Mouse (Mus musculus) neural tube, embryonic 12.5 days (tissue): ENCODE data around the gene Spc24. TPM values are rescaled to one million over a fixed set of nuclear protein-coding genes. Genes with fewer than 3 reads are reported as not detected.

Source experiments
- ATAC-seq: fragments of 200-750 bp; cut with Nextera tagmentation; 2 replicates; pipeline ENCODE4 v1.8.0; 2017; ENCODE audit warnings: low read depth, mild to moderate bottlenecking, moderate TSS enrichment, moderate library complexity; ENCODE audit not compliant: low FRiP score
- H3K27ac ChIP-seq: fragments of 300-500 bp; sonication (generic); 2 replicates; pipeline ENCODE4 v1.5.1; 2016
- H3K27me3 ChIP-seq: fragments of 300-500 bp; sonication (generic); replicated peaks from 2 replicates; pipeline ENCODE4 v1.6.1; 2016; ENCODE audit warnings: mild to moderate bottlenecking
- H3K36me3 ChIP-seq: fragments of 300-500 bp; sonication (generic); 2 replicates; pipeline ENCODE4 v1.6.1; 2016; ENCODE audit warnings: mild to moderate bottlenecking
- H3K4me1 ChIP-seq: fragments of 300-500 bp; sonication (generic); 2 replicates; pipeline ENCODE4 v1.6.1; 2016
- H3K4me2 ChIP-seq: fragments of 300-500 bp; sonication (generic); replicated peaks from 2 replicates; pipeline ENCODE4 v1.6.1; 2016; ENCODE audit warnings: mild to moderate bottlenecking
- H3K4me3 ChIP-seq: fragments of 300-500 bp; sonication (generic); 2 replicates; pipeline ENCODE4 v1.5.1; 2016
- H3K9ac ChIP-seq: fragments of 300-500 bp; sonication (generic); 2 replicates; pipeline ENCODE4 v1.6.1; 2016; ENCODE audit warnings: mild to moderate bottlenecking
- H3K9me3 ChIP-seq: fragments of 300-500 bp; sonication (generic); 2 replicates; pipeline ENCODE4 v1.6.1; 2016; ENCODE audit warnings: mild to moderate bottlenecking
- WGBS: fragments of 180-500 bp; shearing (Covaris S2); methylation state at CpG from one replicate; pipeline ENCODE4 v1.1.7; 2016; 5-methylcytosine and 5-hydroxymethylcytosine counted together
- microRNA-seq: library from miRNA; unstranded; fragments of <30 nt; microRNA quantifications from one replicate; pipeline ENCODE4, GENCODE M21; 2017
- polyA plus RNA-seq: library from polyadenylated mRNA; unstranded; fragments of >200 nt; fragmentation: Nextera tagmentation; extraction: Ambion mirVana; gene quantifications from 2 replicates; pipeline ENCODE4 v1.2.1, GENCODE M21; 2016

The Spc24 gene
- polyA plus RNA-seq, 1 experiment from 2014 or later: 59.9 TPM

GRCm38 (mm10) chr9:21724147-21724536 is 36.0 kb downstream of the Spc24 start:
- Histone ChIP-seq H3K4me2 (peak overlapping the region; percentile 78), H3K9ac (peak overlapping the region; percentile 64), H3K9me3 (no peaks in the 10 kb centered on the region), H3K27ac (0 out of 2 replicates have a peak overlapping the region, but pooled peaks have one; percentile 79), H3K36me3 (peaks cover 3% of the 10 kb centered on the region; the same call in 1 of the 2 replicates), H3K4me3 (peak overlapping the region; percentile 71), H3K27me3 (no peaks in the 10 kb centered on the region), H3K4me1 (peaks cover 21% of the 10 kb centered on the region)
- under 1% methylated on average over 18 of the region's 18 CpGs for whole genome bisulfite sequencing
- ATAC-seq: peak; percentile 96

GRCm38 (mm10) chr9:21723377-21724146 is 36.5 kb downstream of the Spc24 start, which contains the start of gene Ldlr:
TSS of gene Ldlr (plus strand) at chr9:21723483.
- WGBS: under 1% methylated on average over 47 of the region's 47 CpGs

GRCm38 (mm10) chr9:21721036-21721435 is 39.1 kb downstream of the Spc24 start:
- WGBS: 83% methylated on average over 2 of the region's 2 CpGs
- Histone ChIP-seq H3K36me3 (no peaks in the 10 kb centered on the region), H3K27me3 (no peaks in the 10 kb centered on the region)

More at GRCm38 (mm10) chr9:21723377-21724146, 36.5 kb downstream of the Spc24 start, which contains the start of gene Ldlr:
- H3K4me2 ChIP-seq: peak within 1 kb of the TSS; percentile 78
- peak; percentile 89 for ATAC-seq
- H3K27me3 ChIP-seq: no peaks in the 10 kb centered on the region
- H3K4me1 ChIP-seq: peaks cover 21% of the 10 kb centered on the region
- H3K36me3 ChIP-seq: peaks cover 3% of the 10 kb centered on the region; the same call in 1 of the 2 replicates
- peak within 1 kb of the TSS; percentile 71 for H3K4me3 ChIP-seq
- H3K27ac ChIP-seq: peak within 1 kb of the TSS; percentile 79
- peak within 1 kb of the TSS; percentile 64 for H3K9ac ChIP-seq
- no peaks in the 10 kb centered on the region for H3K9me3 ChIP-seq

DNA sequence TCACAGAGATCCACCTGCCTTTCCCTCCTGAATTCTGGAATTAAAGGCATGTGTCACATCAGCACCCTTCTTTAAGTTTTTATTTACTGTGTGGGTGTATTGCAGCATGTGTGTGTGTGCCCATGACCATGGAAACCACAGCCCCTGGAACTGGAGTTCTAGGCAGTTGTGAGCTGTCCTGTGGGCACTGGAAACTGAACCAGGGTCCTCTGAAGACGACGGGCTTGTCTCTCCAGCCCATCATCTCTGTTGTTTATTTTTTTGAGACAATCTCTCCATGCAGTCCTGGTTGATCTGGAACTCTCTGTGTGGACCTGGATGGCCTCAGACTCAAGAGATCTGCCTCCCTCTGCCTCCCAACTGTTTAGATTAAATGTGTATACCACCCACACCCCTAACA is 43.1 kb downstream of the Spc24 start:
- no peak; the same call in 1 of the 2 replicates for ATAC-seq
- 0 out of 2 replicates have a peak, but pooled peaks cover 10% of the 10 kb centered on the region for H3K36me3 ChIP-seq
- 85% methylated on average over 2 of the region's 2 CpGs for WGBS

More at GRCm38 (mm10) chr9:21721036-21721435, 39.1 kb downstream of the Spc24 start:
- no peak overlapping the region for H3K9ac ChIP-seq
- ATAC-seq: no peak
- H3K4me3 ChIP-seq: no peak overlapping the region
- H3K4me2 ChIP-seq: no peak overlapping the region
- peaks cover 13% of the 10 kb centered on the region for H3K4me1 ChIP-seq
- no peaks in the 10 kb centered on the region for H3K9me3 ChIP-seq
- H3K27ac ChIP-seq: no peak overlapping the region

GRCm38 (mm10) chr9:21715298-21715697 is 44.8 kb downstream of the Spc24 start:
- Histone ChIP-seq H3K27me3 (no peaks in the 10 kb centered on the region), H3K9me3 (no peaks in the 10 kb centered on the region), H3K9ac (no peak overlapping the region), H3K4me2 (no peak overlapping the region), H3K4me3 (no peak overlapping the region), H3K27ac (no peak overlapping the region), H3K4me1 (no peaks in the 10 kb centered on the region), H3K36me3 (0 out of 2 replicates have a peak, but pooled peaks cover 10% of the 10 kb centered on the region)
- 67% methylated on average over 4 of the region's 4 CpGs for WGBS
- no peak for ATAC-seq

More for the DNA sequence above, 43.1 kb downstream of the Spc24 start:
- Histone ChIP-seq H3K27me3 (no peaks in the 10 kb centered on the region), H3K9me3 (no peaks in the 10 kb centered on the region), H3K9ac (no peak overlapping the region), H3K4me1 (no peaks in the 10 kb centered on the region; the same call in 1 of the 2 replicates), H3K4me2 (no peak overlapping the region), H3K4me3 (no peak overlapping the region), H3K27ac (no peak overlapping the region)

DNA sequence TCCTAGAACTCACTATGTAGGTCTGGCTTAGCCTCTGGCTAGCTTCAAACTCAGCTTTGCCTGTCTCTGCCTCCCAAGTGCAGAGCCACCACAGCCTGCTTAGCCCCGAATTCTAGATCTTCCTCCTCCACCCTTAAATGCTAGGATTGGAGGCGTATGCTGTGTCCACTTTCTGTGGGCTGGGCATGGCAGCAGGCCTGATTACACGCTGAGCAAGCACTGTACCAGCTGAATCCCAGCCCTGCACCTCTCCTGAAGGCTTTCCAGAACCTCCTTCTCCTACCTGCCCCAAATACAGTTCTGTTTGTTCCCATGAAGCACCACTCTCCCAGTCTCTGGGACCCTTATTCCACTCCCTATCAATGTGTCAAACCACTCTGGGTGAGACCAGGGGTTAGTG is 50.8 kb downstream of the Spc24 start:
- H3K4me1 ChIP-seq: no peaks in the 10 kb centered on the region
- no peak overlapping the region for H3K4me3 ChIP-seq
- H3K36me3 ChIP-seq: peaks cover 56% of the 10 kb centered on the region
- H3K27ac ChIP-seq: no peak overlapping the region
- H3K4me2 ChIP-seq: no peak overlapping the region
- H3K27me3 ChIP-seq: no peaks in the 10 kb centered on the region
- no peaks in the 10 kb centered on the region for H3K9me3 ChIP-seq
- ATAC-seq: no peak
- 94% methylated on average over 3 of the region's 3 CpGs for WGBS
- H3K9ac ChIP-seq: no peak overlapping the region

- H3K27me3 ChIP-seq: no peaks in the 10 kb centered on the region
- H3K27ac ChIP-seq: no peak overlapping the region
- no peak for ATAC-seq
- H3K4me2 ChIP-seq: no peak overlapping the region
- peaks cover 72% of the 10 kb centered on the region for H3K36me3 ChIP-seq
- 88% methylated on average over 8 of the region's 8 CpGs for WGBS
- no peaks in the 10 kb centered on the region for H3K9me3 ChIP-seq
- H3K4me3 ChIP-seq: no peak overlapping the region
- H3K9ac ChIP-seq: no peak overlapping the region
- H3K4me1 ChIP-seq: no peaks in the 10 kb centered on the region
Observed at GRCm38 (mm10) chr9:21706586-21707265, 53.4 kb downstream of the Spc24 start.

DNA sequence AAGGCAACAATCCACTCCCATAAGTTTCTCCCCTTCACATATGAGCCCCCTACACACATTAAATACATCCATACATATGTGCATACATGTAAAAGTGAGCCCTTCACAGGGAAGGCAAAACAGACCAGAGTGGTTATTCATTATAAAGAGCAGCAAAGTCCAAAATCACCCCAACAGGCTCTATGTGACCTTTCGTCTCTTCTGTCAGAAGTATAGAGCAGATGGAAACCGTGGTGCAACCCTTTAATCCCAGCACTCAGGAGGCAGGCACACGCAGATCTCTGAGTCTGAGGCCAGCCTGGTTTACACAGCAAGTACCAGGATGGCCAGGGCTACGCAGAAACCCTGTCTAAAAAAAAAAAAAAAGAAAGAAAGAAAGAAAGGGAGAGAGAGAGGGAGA is 54.0 kb downstream of the Spc24 start:
- no peak for ATAC-seq
- Histone ChIP-seq H3K4me3 (no peak overlapping the region), H3K27ac (no peak overlapping the region), H3K36me3 (peaks cover 78% of the 10 kb centered on the region), H3K27me3 (no peaks in the 10 kb centered on the region), H3K4me2 (no peak overlapping the region), H3K9ac (no peak overlapping the region), H3K4me1 (no peaks in the 10 kb centered on the region), H3K9me3 (no peaks in the 10 kb centered on the region)
- 90% methylated on average over 4 of the region's 4 CpGs for WGBS

Small RNA genes within 50 kb of the gene (microRNA-seq; reads per million reads assigned to microRNA genes)
- 2.8 reads per million, percentile 7 among the genes with 10 or more reads in this experiment for gene Mir7083

Other genes with a start within 250 kb of the Spc24 start
- 4.5 and 4.7 TPM in 2 replicates for gene AB124611, start 234.1 kb downstream of the Spc24 start, polyA plus RNA-seq
- gene Carm1, start 213.4 kb downstream of the Spc24 start, polyA plus RNA-seq: 64.4 and 77.4 TPM in 2 replicates
- 58.2 and 62.4 TPM in 2 replicates for gene Timm29, start 167.6 kb downstream of the Spc24 start, polyA plus RNA-seq
- gene Yipf2, start 167.5 kb downstream of the Spc24 start, polyA plus RNA-seq: 22.0 and 22.1 TPM in 2 replicates
- 178 and 186 TPM in 2 replicates for gene Smarca4, start 144.1 kb downstream of the Spc24 start, polyA plus RNA-seq
- gene Ldlr, start 36.8 kb downstream of the Spc24 start, polyA plus RNA-seq: 30.4 and 33.2 TPM in 2 replicates
- 7.2 and 8.5 TPM in 2 replicates for gene Kank2, start 38.4 kb upstream of the Spc24 start, polyA plus RNA-seq
- 0.53 TPM in 1 of 2 replicates, not detected in the other for gene Angptl8, start 75.2 kb upstream of the Spc24 start, polyA plus RNA-seq
- gene Dock6, start 92.3 kb upstream of the Spc24 start, polyA plus RNA-seq: 26.2 and 26.9 TPM in 2 replicates
- gene Rab3d, start 157.9 kb upstream of the Spc24 start, polyA plus RNA-seq: 19.3 and 21.3 TPM in 2 replicates
- gene Ccdc159, start 167.2 kb upstream of the Spc24 start, polyA plus RNA-seq: 6.4 and 6.6 TPM in 2 replicates
- 36.1 and 42.3 TPM in 2 replicates for gene Tmem205, start 167.3 kb upstream of the Spc24 start, polyA plus RNA-seq
- gene Plppr2, start 176.7 kb upstream of the Spc24 start, polyA plus RNA-seq: 53.3 and 56.2 TPM in 2 replicates
- gene Swsap1, start 195.5 kb upstream of the Spc24 start, polyA plus RNA-seq: 8.1 and 9.7 TPM in 2 replicates
- 3.5 and 4.0 TPM in 2 replicates for gene Epor, start 203.2 kb upstream of the Spc24 start, polyA plus RNA-seq
- gene Rgl3, start 229.1 kb upstream of the Spc24 start, polyA plus RNA-seq: 2.0 and 2.8 TPM in 2 replicates
- gene Ccdc151, start 242.3 kb upstream of the Spc24 start, polyA plus RNA-seq: 2.7 and 3.6 TPM in 2 replicates
- gene Prkcsh, start 242.5 kb upstream of the Spc24 start, polyA plus RNA-seq: 104 and 109 TPM in 2 replicates